Mouse (Mus musculus) CH12.LX (cell line): ENCODE results near the gene Stx1a. TPM values are rescaled to one million over a fixed set of nuclear protein-coding genes. Genes with fewer than 3 reads are reported as not detected.
A peak's percentile ranks its signal among the peaks of the same experiment; 100 is the strongest.

Experiments used
- DNase-seq: peaks from one replicate; pipeline ENCODE4 v3.0.0-alpha.2; 2013; ENCODE audit errors: extremely low read depth
- H3K27ac ChIP-seq: 2 replicates; pipeline ENCODE4 v1.5.1; 2012; ENCODE audit warnings: low read depth, mild to moderate bottlenecking, control low read depth, moderate library complexity; ENCODE audit not compliant: insufficient read depth
- H3K27me3 ChIP-seq: replicated peaks from 2 replicates; pipeline ENCODE3; 2012; ENCODE audit warnings: inconsistent platforms
- H3K36me3 ChIP-seq, 2 experiments: replicated peaks in 1 of 2; 2 replicates each; pipeline versions ENCODE3 to v1.6.1; 2012; ENCODE audit warnings: inconsistent platforms in 1 of 2, low read length in 1 of 2, mild to moderate bottlenecking in 1 of 2, mixed read lengths in 1 of 2, moderate library complexity in 1 of 2; ENCODE audit not compliant: control insufficient read depth in 1 of 2, insufficient read depth in 1 of 2
- H3K4me1 ChIP-seq, 2 experiments: 2 replicates each; pipeline ENCODE4 v1.6.1; 2012; ENCODE audit warnings: inconsistent platforms in 1 of 2, moderate library complexity in 1 of 2; ENCODE audit not compliant: insufficient read depth in 2 of 2, control insufficient read depth in 1 of 2
- H3K4me2 ChIP-seq: 2 replicates; pipeline ENCODE4 v1.6.1; 2012; ENCODE audit warnings: low read depth, mild to moderate bottlenecking, control low read depth; ENCODE audit not compliant: poor library complexity, insufficient read depth, severe bottlenecking
- H3K4me3 ChIP-seq, 3 experiments: fragments of 150-350 bp in 1 of 3; sonication (generic) in 1 of 3; replicated peaks in 1 of 3; 2 replicates each; pipeline versions ENCODE3 to v1.5.1; 2011 to 2012; ENCODE audit warnings: low read depth in 2 of 3, low read length in 2 of 3, mild to moderate bottlenecking in 2 of 3, moderate library complexity in 2 of 3, control low read depth in 1 of 3, improper control_type of control experiment in 1 of 3, inconsistent platforms in 1 of 3, mixed read lengths in 1 of 3; ENCODE audit not compliant: poor library complexity in 1 of 3
- H3K79me2 ChIP-seq: replicated peaks from 2 replicates; pipeline ENCODE4 v1.6.1; 2012; ENCODE audit warnings: mild to moderate bottlenecking, moderate library complexity; ENCODE audit not compliant: control insufficient read depth, poor library complexity, insufficient read depth, severe bottlenecking; ENCODE audit errors: extremely low read depth
- H3K9ac ChIP-seq: 2 replicates; pipeline ENCODE4 v1.6.1; 2012; ENCODE audit warnings: low read depth, mild to moderate bottlenecking, control low read depth, moderate library complexity; ENCODE audit not compliant: insufficient read depth
- H3K9me3 ChIP-seq: replicated peaks from 2 replicates; pipeline ENCODE3; 2012; ENCODE audit warnings: low read length, inconsistent platforms, mixed read lengths
- CHD2 ChIP-seq: IDR thresholded peaks from 2 replicates; pipeline ENCODE4 v1.6.1; 2011; ENCODE audit warnings: low read length, improper control_type of control experiment
- CTCF ChIP-seq, 2 experiments: IDR thresholded peaks in 1 of 2; conservative IDR thresholded peaks in 1 of 2; 2 replicates each; pipeline ENCODE4 v1.5.1; 2011 to 2012; ENCODE audit warnings: low read depth in 2 of 2, low read length in 2 of 2, improper control_type of control experiment in 1 of 2, inconsistent platforms in 1 of 2, mild to moderate bottlenecking in 1 of 2, moderate library complexity in 1 of 2
- ELF1 ChIP-seq: IDR thresholded peaks from 2 replicates; pipeline ENCODE4 v1.6.1; 2014; ENCODE audit warnings: low read depth, mild to moderate bottlenecking, inconsistent platforms, low read length, improper control_type of control experiment
- ETS1 ChIP-seq: conservative IDR thresholded peaks from 2 replicates; pipeline ENCODE4 v1.6.1; 2012; ENCODE audit warnings: low read depth, mild to moderate bottlenecking, inconsistent platforms, low read length, improper control_type of control experiment, moderate library complexity
- GABPA ChIP-seq: IDR thresholded peaks from 2 replicates; pipeline ENCODE4 v1.6.1; 2012; ENCODE audit warnings: low read depth, low read length, improper control_type of control experiment, inconsistent platforms; ENCODE audit not compliant: insufficient replicate concordance
- HCFC1 ChIP-seq: IDR thresholded peaks from 2 replicates; pipeline ENCODE4 v1.6.1; 2012; ENCODE audit warnings: low read depth, mild to moderate bottlenecking, inconsistent platforms, low read length, improper control_type of control experiment
- JUN ChIP-seq: IDR thresholded peaks from 2 replicates; pipeline ENCODE4 v1.6.1; 2011; ENCODE audit warnings: low read depth, mild to moderate bottlenecking, low read length, improper control_type of control experiment, moderate library complexity; ENCODE audit not compliant: insufficient read depth
- JUND ChIP-seq: conservative IDR thresholded peaks from 2 replicates; pipeline ENCODE4 v1.6.1; 2011; ENCODE audit warnings: low read depth, low read length, improper control_type of control experiment
- MAZ ChIP-seq: IDR thresholded peaks from 2 replicates; pipeline ENCODE4 v1.6.1; 2012; ENCODE audit warnings: low read depth, mild to moderate bottlenecking, inconsistent platforms, low read length, improper control_type of control experiment, moderate library complexity
- MXI1 ChIP-seq: IDR thresholded peaks from 2 replicates; pipeline ENCODE4 v1.6.1; 2011; ENCODE audit warnings: mild to moderate bottlenecking, low read depth, low read length, improper control_type of control experiment
- MYC ChIP-seq: IDR thresholded peaks from 2 replicates; pipeline ENCODE4 v1.6.1; 2011; ENCODE audit warnings: low read depth, mild to moderate bottlenecking, improper control_type of control experiment, low read length
- NELFE ChIP-seq: IDR thresholded peaks from 2 replicates; pipeline ENCODE4 v1.6.1; 2011; ENCODE audit warnings: low read depth, low read length, improper control_type of control experiment
- NRF1 ChIP-seq: IDR thresholded peaks from 2 replicates; pipeline ENCODE4 v1.6.1; 2014; ENCODE audit warnings: low read depth, mild to moderate bottlenecking, inconsistent platforms, low read length, improper control_type of control experiment, moderate library complexity
- PAX5 ChIP-seq: IDR thresholded peaks from 2 replicates; pipeline ENCODE4 v1.6.1; 2012; ENCODE audit warnings: low read length, inconsistent platforms, mixed read lengths
- POLR2A ChIP-seq: IDR thresholded peaks from 2 replicates; pipeline ENCODE4 v1.6.1; 2011; ENCODE audit warnings: low read depth, mild to moderate bottlenecking, improper control_type of control experiment, low read length
- RAD21 ChIP-seq: IDR thresholded peaks from 2 replicates; pipeline ENCODE4 v1.6.1; 2011; ENCODE audit warnings: low read depth, mild to moderate bottlenecking, low read length, improper control_type of control experiment, moderate library complexity
- SIN3A ChIP-seq: IDR thresholded peaks from 2 replicates; pipeline ENCODE4 v1.6.1; 2012; ENCODE audit warnings: low read length, improper control_type of control experiment, inconsistent platforms
- TBP ChIP-seq: conservative IDR thresholded peaks from 2 replicates; pipeline ENCODE4 v1.6.1; 2011; ENCODE audit warnings: low read depth, low read length, improper control_type of control experiment
- TCF12 ChIP-seq: IDR thresholded peaks from 2 replicates; pipeline ENCODE4 v1.6.1; 2014; ENCODE audit warnings: low read depth, mild to moderate bottlenecking, inconsistent platforms, low read length, improper control_type of control experiment
- UBTF ChIP-seq: IDR thresholded peaks from 2 replicates; pipeline ENCODE4 v1.6.1; 2012; ENCODE audit warnings: low read depth, mild to moderate bottlenecking, inconsistent platforms, low read length, improper control_type of control experiment, moderate library complexity
- ZC3H11A ChIP-seq: IDR thresholded peaks from 2 replicates; pipeline ENCODE4 v1.6.1; 2012; ENCODE audit warnings: low read depth, mild to moderate bottlenecking, inconsistent platforms, low read length, improper control_type of control experiment
- ZMIZ1 ChIP-seq: IDR thresholded peaks from 2 replicates; pipeline ENCODE4 v1.6.1; 2012; ENCODE audit warnings: low read depth, mild to moderate bottlenecking, inconsistent platforms, low read length, improper control_type of control experiment
- ZNF384 ChIP-seq: IDR thresholded peaks from 2 replicates; pipeline ENCODE4 v1.6.1; 2012; ENCODE audit warnings: low read depth, low read length, improper control_type of control experiment, inconsistent platforms
- dilution Hi-C: fragments of 300-500 bp; cut with MboI; formaldehyde crosslinking; loops from 2 replicates; pipeline ENCODE4 v1.14.3; 2020; ENCODE audit warnings: low sequenced_read_pairs; ENCODE audit not compliant: extremely low pct_unique_long_range_greater_than_20kb, extremely low pct_ligation_motif_present
- in situ Hi-C: fragments of 300-500 bp; cut with MboI; formaldehyde crosslinking; loops from 3 replicates; pipeline ENCODE4 v1.14.3; 2019; ENCODE audit warnings: low sequenced_read_pairs, low pct_ligation_motif_present, low pct_unique_long_range_greater_than_20kb, mixed read lengths
- polyA plus RNA-seq: library from polyadenylated mRNA; unstranded; fragments of >175 nt; gene quantifications from 2 replicates; pipeline ENCODE4 v1.2.1, GENCODE M21; 2012; ENCODE audit warnings: low read depth; ENCODE audit not compliant: insufficient read length
- total RNA-seq, 2 experiments: library from RNA; depleted of rRNA; stranded (reverse); fragments of 300-350 nt in 1 of 2; fragments of >200 nt in 1 of 2; gene quantifications; 2 replicates each; pipeline ENCODE4 v1.2.3; 2012 to 2014

The Stx1a gene
- 2.0 and 2.4 TPM in 2 replicates for total RNA-seq (2012; rRNA removed)
- 0.81 and 1.1 TPM in 2 replicates for total RNA-seq (2014; rRNA removed)
- 3.0 and 3.3 TPM in 2 replicates for polyA plus RNA-seq

DNA sequence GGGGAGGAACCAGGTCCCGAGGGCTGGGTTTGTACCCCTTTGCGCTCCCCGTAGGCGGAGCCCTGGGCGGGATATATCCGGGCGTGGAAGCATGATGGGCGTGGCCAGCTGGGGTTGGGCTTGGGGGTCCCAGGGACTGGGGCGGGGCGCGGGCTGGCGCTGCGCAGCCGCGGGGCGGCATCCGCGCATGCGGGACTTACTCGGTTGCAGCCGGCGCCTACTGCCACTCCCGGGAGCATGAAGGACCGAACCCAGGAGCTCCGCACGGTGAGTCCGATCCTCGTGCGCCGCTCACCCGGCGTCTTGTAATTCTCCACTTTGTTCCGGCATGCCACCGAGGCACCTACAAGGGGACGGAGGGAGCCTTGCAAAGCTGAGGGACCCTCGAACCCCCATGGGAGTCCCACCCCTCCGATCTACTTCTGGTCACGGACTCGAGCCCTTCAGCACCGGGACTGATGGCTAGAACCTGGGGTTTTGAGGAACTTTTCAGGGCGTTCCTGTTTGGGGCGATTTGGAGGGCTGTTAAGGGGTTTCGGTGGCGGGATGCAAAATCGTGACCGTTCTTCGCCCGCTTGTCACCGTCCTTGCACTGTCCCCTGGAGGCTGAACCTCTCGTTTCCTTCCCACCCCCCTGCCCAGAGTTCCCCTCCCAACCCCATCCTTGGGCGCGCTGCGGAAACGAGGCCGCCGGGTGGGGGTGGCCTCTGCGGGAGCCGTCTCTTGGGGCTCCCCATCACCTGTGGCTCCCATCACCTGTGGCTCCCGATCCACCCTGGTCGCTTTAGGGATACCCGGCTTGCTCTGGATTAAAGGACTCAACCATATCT lies at the start of gene Stx1a:
Stx1a (plus strand) TSS at position 139 of the 830 bp plus-strand sequence.
- TF ChIP-seq ZMIZ1 = peak; percentile 43; the same call in 1 of the 2 replicates
- 0 out of 2 replicates have a peak, but pooled peaks have one; percentile 28 for TF ChIP-seq ELF1
- TF ChIP-seq UBTF = peak; percentile 75; the same call in 1 of the 2 replicates
- 0 out of 2 replicates have a peak, but pooled peaks have one; percentile 14 for TF ChIP-seq CHD2
- no peak for TF ChIP-seq JUN
- peak; percentile 97 for TF ChIP-seq NRF1
- TF ChIP-seq MXI1 = 0 out of 2 replicates have a peak, but pooled peaks have one; percentile 53
- 0 out of 4 replicates have a peak, but pooled peaks of 1 of the 2 experiments have one; percentile 2 for TF ChIP-seq CTCF (conservative IDR thresholded peaks at IDR 0.05 in 1 of 2, IDR thresholded peaks at IDR 0.05 in 1 of 2; ENCODE audit: low read depth in 2 of 2, low read length in 2 of 2)
- 0 out of 2 replicates have a peak, but pooled peaks have one; percentile 51 for TF ChIP-seq SIN3A
- no peak for TF ChIP-seq JUND
- TF ChIP-seq MAZ = no peak
- TF ChIP-seq HCFC1 = 0 out of 2 replicates have a peak, but pooled peaks have one; percentile 26
- TF ChIP-seq GABPA = no peak
- TF ChIP-seq ETS1 = no peak
- TF ChIP-seq TCF12 = peak; percentile 35; the same call in 1 of the 2 replicates
- peak; percentile 40; the same call in 1 of the 2 replicates for TF ChIP-seq TBP
- TF ChIP-seq POLR2A = peak; percentile 84
- TF ChIP-seq PAX5 = no peak
- TF ChIP-seq NELFE = peak; percentile 82
- peak; percentile 83 for DNase-seq
- Histone ChIP-seq H3K27me3 (peaks cover 22% of the 10 kb centered on the region), H3K36me3 (no peaks in the 10 kb centered on the region), H3K4me1 (peaks cover 5 to 22% of the 10 kb centered on the region in 2 experiments; a peak in 3 of 4 replicates), H3K9ac (peak within 1 kb of the TSS; percentile 30), H3K27ac (no peak within 1 kb of the TSS), H3K4me3 (peak within 1 kb of the TSS; percentile 53 to 71 (median 70)), H3K4me2 (peak within 1 kb of the TSS; percentile 64), H3K79me2 (no peaks in the 10 kb centered on the region), H3K9me3 (no peaks in the 10 kb centered on the region)
- in situ Hi-C loops (loop anchor here (5.0 kb wide), 1 partner anchor 49 kb away; no protein-coding TSS in a partner anchor), dilution Hi-C loops (no loop called here)

DNA sequence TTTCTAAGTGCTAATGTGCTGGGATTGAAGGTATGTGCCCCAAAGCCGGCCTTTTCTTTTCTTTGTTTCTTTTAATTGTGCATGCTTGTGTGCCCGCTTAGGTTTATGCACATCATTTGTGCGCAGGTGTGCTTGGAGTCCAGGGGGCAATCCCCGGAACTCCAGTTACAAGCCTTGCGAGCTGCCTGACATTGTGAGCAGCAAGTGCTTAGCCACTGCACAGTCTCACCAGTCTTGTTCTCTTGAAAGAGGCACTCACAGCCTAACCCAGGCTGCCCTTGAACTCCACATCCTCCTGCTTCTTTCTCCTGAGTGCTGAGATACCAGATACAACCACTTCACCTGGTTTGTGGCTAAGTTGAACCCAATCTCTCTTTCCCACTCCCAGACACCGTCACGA lies 49.8 kb upstream of the Stx1a start:
- DNase-seq = no peak
- Histone ChIP-seq H3K4me1 (no peaks in the 10 kb centered on the region), H3K27ac (no peak overlapping the region)

More for the DNA sequence above, 49.8 kb upstream of the Stx1a start:
- no peaks in the 10 kb centered on the region for H3K9me3 ChIP-seq
- H3K27me3 ChIP-seq = peaks cover 63% of the 10 kb centered on the region
- TF ChIP-seq GABPA = no peak
- no peak for TF ChIP-seq NELFE
- TF ChIP-seq UBTF = no peak
- TF ChIP-seq RAD21 = no peak
- TF ChIP-seq MYC = no peak
- no peak for TF ChIP-seq CHD2
- TF ChIP-seq SIN3A = no peak
- TF ChIP-seq JUND = no peak
- TF ChIP-seq ETS1 = no peak
- no peak for TF ChIP-seq ZNF384
- TF ChIP-seq ZC3H11A = no peak
- TF ChIP-seq, all 38 proteins: peak for 0
- dilution Hi-C loops (no loop called here), in situ Hi-C loops (no loop called here)
- Histone ChIP-seq H3K79me2 (no peaks in the 10 kb centered on the region), H3K9ac (no peak overlapping the region), H3K4me2 (no peak overlapping the region), H3K36me3 (no peaks in the 10 kb centered on the region), H3K4me3 (no peak overlapping the region)
